Mouse (Mus musculus) G1E (cell line): Measurements from ENCODE around the gene Dock4. TPM values are rescaled to one million over a fixed set of nuclear protein-coding genes. Genes with fewer than 3 reads are reported as not detected.

Source experiments
- ATAC-seq: 2 replicates; pipeline ENCODE4 v1.8.0; 2016; ENCODE audit warnings: mild to moderate bottlenecking; ENCODE audit not compliant: insufficient number of reproducible peaks, poor library complexity, low FRiP score, severe bottlenecking; ENCODE audit errors: extremely low read depth
- DNase-seq: peaks from one replicate; pipeline ENCODE4 v3.0.0; 2012; ENCODE audit warnings: low spot score
- H3K27me3 ChIP-seq: 2 replicates; pipeline ENCODE4 v1.6.1; 2012; ENCODE audit warnings: mild to moderate bottlenecking, low read length, inconsistent platforms; ENCODE audit not compliant: insufficient read depth
- H3K36me3 ChIP-seq: replicated peaks from 2 replicates; pipeline ENCODE3; 2012; ENCODE audit warnings: mild to moderate bottlenecking, inconsistent platforms
- H3K4me1 ChIP-seq: 2 replicates; pipeline ENCODE4 v1.6.1; 2012; ENCODE audit warnings: low read depth, low read length, inconsistent platforms, mixed read lengths; ENCODE audit not compliant: insufficient read depth
- H3K4me3 ChIP-seq: 2 replicates; pipeline ENCODE4 v1.5.1; 2012; ENCODE audit warnings: low read depth, mild to moderate bottlenecking, inconsistent platforms, low read length, moderate library complexity, mixed read lengths
- H3K9me3 ChIP-seq: replicated peaks from 2 replicates; pipeline ENCODE4 v1.6.1; 2012; ENCODE audit warnings: inconsistent platforms
- CTCF ChIP-seq: IDR thresholded peaks from 2 replicates; pipeline ENCODE4 v1.5.1; 2012; ENCODE audit warnings: low read depth, low read length, inconsistent platforms, mixed read lengths
- GATA1 ChIP-seq: IDR thresholded peaks from 2 replicates; pipeline ENCODE4 v1.6.1; 2012; ENCODE audit warnings: borderline replicate concordance, low read length, inconsistent platforms, mixed read lengths
- GATA2 ChIP-seq: IDR thresholded peaks from 2 replicates; pipeline ENCODE4 v1.6.1; 2012; ENCODE audit warnings: low read depth, low read length, inconsistent platforms, borderline replicate concordance
- POLR2AphosphoS5 ChIP-seq: IDR thresholded peaks from 2 replicates; pipeline ENCODE4 v1.6.1; 2012; ENCODE audit warnings: low read depth, low read length, inconsistent platforms; ENCODE audit not compliant: insufficient replicate concordance
- TAL1 ChIP-seq: conservative IDR thresholded peaks from 2 replicates; pipeline ENCODE4 v1.6.1; 2012; ENCODE audit warnings: low read depth, low read length, inconsistent platforms, mixed read lengths
- polyA plus RNA-seq: library from polyadenylated mRNA; stranded (reverse); fragments of >175 nt; gene quantifications from 2 replicates; pipeline ENCODE4 v1.2.3, GENCODE M21; 2012
- total RNA-seq, 2 experiments: library from RNA; stranded (forward) in 1 of 2; stranded (reverse) in 1 of 2; fragments of 200-1000 nt in 1 of 2; fragments of >200 nt in 1 of 2; fragmentation: Nextera tagmentation in 1 of 2; gene quantifications; 2 replicates each; pipeline ENCODE4 v1.2.3; 2014 to 2017

The Dock4 gene
- total and polyA plus RNA-seq, 3 experiments: 0.01 to 1.2 (median 0.68) TPM

DNA sequence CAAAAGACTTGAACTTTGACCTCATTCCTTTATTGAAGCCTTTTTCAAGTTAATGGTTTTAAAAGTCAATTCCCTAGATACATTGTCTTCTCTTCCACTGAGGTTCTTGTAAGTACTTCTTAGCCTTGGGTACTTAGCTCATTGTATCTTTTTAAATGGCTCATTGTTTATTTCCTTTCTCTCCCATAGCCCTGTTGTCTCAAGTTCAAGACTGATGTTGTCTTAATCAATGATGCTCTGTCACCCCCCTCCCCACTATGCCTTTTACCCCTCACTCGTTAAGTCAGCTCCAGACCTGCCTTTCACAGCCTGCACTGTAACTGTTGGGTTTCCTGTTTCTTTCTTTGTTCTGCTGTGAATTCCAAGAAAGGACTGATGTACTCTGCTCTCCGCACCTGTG is 154.2 kb downstream of the Dock4 start:
- TF ChIP-seq POLR2AphosphoS5: no peak
- Histone ChIP-seq H3K27me3 (no peaks in the 10 kb centered on the region), H3K36me3 (no peaks in the 10 kb centered on the region), H3K4me1 (no peaks in the 10 kb centered on the region), H3K4me3 (no peak overlapping the region), H3K9me3 (no peaks in the 10 kb centered on the region)
- ATAC-seq: no peak
- no peak for DNase-seq

DNA sequence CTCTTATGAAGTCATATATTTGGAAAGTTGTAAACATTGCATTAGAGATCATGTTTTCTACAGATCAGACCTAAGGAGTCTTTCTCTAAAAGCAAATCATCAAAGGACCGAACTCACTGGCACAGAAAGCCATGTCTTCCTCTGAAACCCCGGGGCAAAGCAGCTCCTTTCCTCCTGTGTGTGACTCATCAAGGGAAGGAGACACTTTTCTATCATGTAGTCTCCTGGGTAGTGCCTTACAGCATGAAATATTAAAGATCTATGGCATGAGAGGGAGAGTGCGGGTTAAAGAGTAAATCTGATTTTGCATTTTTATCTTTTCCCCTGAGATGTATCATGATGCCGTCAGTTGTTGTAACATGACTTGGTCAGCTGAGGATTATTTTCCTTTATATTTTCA is 159.8 kb downstream of the Dock4 start:
- ATAC-seq (no peak), DNase-seq (no peak)
- Histone ChIP-seq H3K27me3 (no peaks in the 10 kb centered on the region), H3K36me3 (no peaks in the 10 kb centered on the region), H3K9me3 (no peaks in the 10 kb centered on the region), H3K4me1 (no peaks in the 10 kb centered on the region), H3K4me3 (no peak overlapping the region)
- TF ChIP-seq TAL1 (no peak), GATA1 (no peak), POLR2AphosphoS5 (no peak), GATA2 (no peak), CTCF (no peak)

DNA sequence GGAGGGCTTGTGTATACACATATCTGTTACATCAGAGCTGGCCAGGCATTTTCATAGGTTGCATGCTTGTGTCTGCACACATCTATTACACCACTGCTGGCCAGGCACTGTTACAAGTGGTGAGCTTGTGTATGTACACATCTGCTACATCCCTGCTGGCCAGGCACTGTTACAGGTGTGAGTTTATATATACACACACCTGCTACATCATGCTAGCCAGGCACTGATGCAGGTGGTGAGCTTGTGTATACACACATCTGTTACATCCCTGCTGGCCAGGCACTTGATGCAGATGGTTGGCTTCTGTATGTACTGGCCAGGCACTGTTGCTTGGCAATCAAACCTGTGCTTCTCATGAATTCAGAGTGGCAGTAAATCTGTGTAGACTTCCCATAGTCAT is 177.2 kb downstream of the Dock4 start:
- Histone ChIP-seq H3K4me3 (no peak overlapping the region), H3K36me3 (no peaks in the 10 kb centered on the region), H3K4me1 (no peaks in the 10 kb centered on the region), H3K9me3 (no peaks in the 10 kb centered on the region), H3K27me3 (no peaks in the 10 kb centered on the region)
- DNase-seq (no peak), ATAC-seq (no peak)
- TF ChIP-seq CTCF (no peak), POLR2AphosphoS5 (no peak), GATA2 (no peak), TAL1 (no peak), GATA1 (no peak)

DNA sequence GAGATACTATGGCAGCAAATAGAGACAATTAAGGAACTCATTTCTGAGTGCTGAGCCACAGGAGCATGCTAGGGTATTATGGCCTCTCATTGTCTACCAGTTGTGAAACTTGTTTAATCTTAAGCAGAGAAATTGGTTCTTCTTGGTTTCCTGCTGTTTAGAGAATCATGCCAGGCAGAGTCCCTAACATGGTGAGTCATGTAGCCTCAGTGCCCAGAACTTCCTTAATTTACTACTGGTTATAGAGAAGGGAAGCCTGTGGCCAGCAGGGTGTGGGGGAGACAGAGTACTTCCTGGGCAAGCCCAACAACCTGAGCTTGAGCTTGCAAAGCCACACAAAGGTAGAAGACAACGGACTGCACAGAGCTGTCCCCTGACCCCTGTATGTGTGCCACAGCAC is 180.8 kb downstream of the Dock4 start:
- H3K4me3 ChIP-seq: no peak overlapping the region
- H3K9me3 ChIP-seq: no peaks in the 10 kb centered on the region
- ATAC-seq (peak; percentile 34; the same call in 1 of the 2 replicates), DNase-seq (no peak)
- no peaks in the 10 kb centered on the region for H3K4me1 ChIP-seq
- TF ChIP-seq POLR2AphosphoS5: no peak
- TF ChIP-seq GATA2: no peak
- no peak for TF ChIP-seq TAL1
- no peaks in the 10 kb centered on the region for H3K36me3 ChIP-seq
- H3K27me3 ChIP-seq: no peaks in the 10 kb centered on the region

DNA sequence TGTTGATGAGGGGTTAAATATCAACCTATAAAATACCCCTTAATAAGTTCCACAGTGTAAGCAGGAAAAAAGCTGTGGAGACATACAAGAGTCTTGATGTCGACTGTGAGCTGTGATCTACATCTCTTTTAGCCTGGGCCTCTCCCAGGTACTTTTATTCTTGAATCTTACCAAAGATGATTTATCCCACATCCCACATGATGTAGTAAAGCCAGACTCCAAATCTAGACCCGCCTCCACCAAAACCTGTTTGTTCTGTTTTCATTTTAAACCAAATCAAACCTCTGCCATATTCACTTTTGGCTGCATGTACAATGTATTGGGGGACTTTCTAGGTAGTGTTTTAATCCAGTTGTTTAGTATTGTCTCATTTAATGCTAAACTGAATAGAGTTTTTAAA is 187.5 kb downstream of the Dock4 start:
- Histone ChIP-seq H3K4me3 (no peak overlapping the region), H3K36me3 (no peaks in the 10 kb centered on the region), H3K4me1 (no peaks in the 10 kb centered on the region), H3K9me3 (no peaks in the 10 kb centered on the region), H3K27me3 (no peaks in the 10 kb centered on the region)
- ATAC-seq (no peak), DNase-seq (no peak)
- TF ChIP-seq GATA2 (no peak), CTCF (no peak), POLR2AphosphoS5 (no peak), GATA1 (no peak), TAL1 (no peak)

DNA sequence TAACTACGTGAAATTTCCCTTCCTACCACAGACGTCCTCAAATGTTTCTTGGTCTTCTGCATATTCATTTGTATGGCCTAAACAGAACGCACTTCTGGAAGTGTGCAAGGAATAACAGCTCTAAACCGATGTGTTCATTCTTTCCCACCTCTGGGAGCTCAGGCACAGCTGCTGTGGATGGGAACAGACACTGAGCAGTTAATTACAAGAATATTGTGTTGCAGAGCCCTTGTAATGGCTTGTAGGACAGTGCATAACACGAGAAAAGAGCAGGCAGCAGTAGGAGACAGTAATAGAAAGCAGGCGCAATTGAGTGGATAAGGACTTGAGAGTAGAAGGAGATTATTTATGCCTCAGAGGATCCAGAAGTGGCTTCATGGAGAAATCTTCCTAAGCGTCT is 188.4 kb downstream of the Dock4 start:
- Histone ChIP-seq H3K4me3 (no peak overlapping the region), H3K36me3 (no peaks in the 10 kb centered on the region), H3K9me3 (no peaks in the 10 kb centered on the region), H3K27me3 (no peaks in the 10 kb centered on the region), H3K4me1 (no peaks in the 10 kb centered on the region)
- TF ChIP-seq GATA1: no peak
- no peak for TF ChIP-seq POLR2AphosphoS5
- no peak for TF ChIP-seq TAL1
- TF ChIP-seq GATA2: no peak
- TF ChIP-seq CTCF: no peak
- DNase-seq (no peak), ATAC-seq (no peak)

DNA sequence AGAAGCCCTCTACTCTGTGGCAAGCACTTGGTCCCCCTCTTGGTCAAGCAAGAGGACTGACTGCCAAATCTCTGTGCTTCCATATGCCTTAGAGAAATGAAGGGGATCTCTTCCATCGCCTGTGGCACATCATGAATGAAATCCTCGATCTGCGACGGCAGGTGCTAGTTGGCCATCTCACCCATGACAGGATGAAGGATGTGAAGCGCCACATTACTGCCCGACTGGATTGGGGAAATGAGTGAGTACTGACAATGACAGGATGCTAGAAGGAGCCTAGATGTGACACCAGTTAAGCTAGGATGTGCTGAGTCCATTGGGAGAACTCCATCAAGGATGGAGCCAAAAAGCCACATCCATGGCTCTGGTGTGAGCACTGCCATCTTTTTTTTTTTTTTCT is 190.2 kb downstream of the Dock4 start:
- H3K36me3 ChIP-seq: no peaks in the 10 kb centered on the region

More for the DNA sequence above, 190.2 kb downstream of the Dock4 start:
- TF ChIP-seq GATA2: no peak
- no peak for TF ChIP-seq TAL1
- no peak for TF ChIP-seq POLR2AphosphoS5
- TF ChIP-seq GATA1: no peak
- no peak for TF ChIP-seq CTCF
- Histone ChIP-seq H3K27me3 (no peaks in the 10 kb centered on the region), H3K4me1 (no peaks in the 10 kb centered on the region), H3K4me3 (no peak overlapping the region), H3K9me3 (no peaks in the 10 kb centered on the region)
- DNase-seq (no peak), ATAC-seq (no peak)
